Comparison of ENCODE assay signal across 1 mouse cellular context in genomic region chr12:3981350-3982131, GRCm38 (mm10).
TF ChIP-seq lines count a peak whose summit lies in the region.

No protein-coding gene starts in this region.

TF ChIP-seq in MEL, 35 proteins besides CTCF, POLR2A, EP300 and RAD21 (continued from another document):
- TF ChIP-seq HCFC1 (IDR thresholded peaks at IDR 0.05; ENCODE audit: low read depth, low read length) (no peak), ELF1 (IDR thresholded peaks at IDR 0.05; ENCODE audit: low read depth, low read length) (0 out of 2 replicates have a peak, but pooled peaks have one; percentile 7), MYB (IDR thresholded peaks at IDR 0.05; ENCODE audit: low read depth, low read length) (no peak), MAFK (IDR thresholded peaks at IDR 0.05; ENCODE audit: borderline replicate concordance, low read depth, low read length) (no peak), RCOR1 (IDR thresholded peaks at IDR 0.05; ENCODE audit: low read depth, low read length) (no peak), CHD1 (IDR thresholded peaks at IDR 0.05; ENCODE audit: low read depth, low read length) (no peak)
TF ChIP-seq in MEL: peak in this region for 6.
